Mouse (Mus musculus) kidney, postnatal 36 days (tissue): ENCODE measurements around the gene Tpm4.
"Not testable (repeated sequence)": the region's sequence is repeated elsewhere in the genome, so short reads cannot be mapped to it uniquely, and the experiment has no call there.

Experiments
- DNase-seq, 2 experiments: peaks; one replicate each; pipeline ENCODE4 v3.0.0; 2021 to 2022; ENCODE audit warnings: mixed read lengths in 2 of 2

The Tpm4 gene

DNA sequence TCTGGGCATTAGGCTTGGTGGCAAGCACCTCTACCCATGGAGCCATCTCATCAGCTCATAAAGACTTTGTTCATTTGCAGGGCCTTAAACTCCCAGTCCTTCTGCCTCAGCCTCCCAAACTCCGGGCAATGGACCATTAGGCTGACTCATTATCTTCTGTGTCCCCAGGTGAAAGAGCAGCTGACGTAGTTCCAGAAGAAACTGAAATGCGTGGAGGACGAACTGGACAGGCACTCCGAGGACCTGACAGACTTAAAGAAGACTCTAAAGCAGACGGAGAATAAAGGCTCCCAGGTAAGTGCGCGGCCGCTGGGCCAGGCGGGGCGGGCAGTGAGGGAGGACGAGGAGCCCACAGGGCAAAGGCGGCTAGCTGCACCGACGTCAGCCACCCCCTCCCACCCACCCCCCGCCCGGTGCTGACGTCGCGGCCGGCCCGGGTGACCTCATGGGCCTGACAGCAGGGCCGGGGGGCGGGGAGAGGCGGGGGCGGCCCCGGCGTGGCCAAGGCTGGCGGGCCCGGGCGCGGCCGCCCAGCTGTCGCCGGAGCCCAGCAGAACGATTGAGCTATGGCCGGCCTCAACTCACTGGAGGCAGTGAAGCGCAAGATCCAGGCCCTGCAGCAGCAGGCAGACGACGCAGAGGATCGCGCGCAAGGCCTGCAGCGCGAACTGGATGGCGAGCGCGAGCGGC is at the start of gene Tpm4:
Tpm4 (plus strand) TSS at position 220 of the 690 bp plus-strand sequence.
- peak; percentile 71 to 85 for DNase-seq

DNA sequence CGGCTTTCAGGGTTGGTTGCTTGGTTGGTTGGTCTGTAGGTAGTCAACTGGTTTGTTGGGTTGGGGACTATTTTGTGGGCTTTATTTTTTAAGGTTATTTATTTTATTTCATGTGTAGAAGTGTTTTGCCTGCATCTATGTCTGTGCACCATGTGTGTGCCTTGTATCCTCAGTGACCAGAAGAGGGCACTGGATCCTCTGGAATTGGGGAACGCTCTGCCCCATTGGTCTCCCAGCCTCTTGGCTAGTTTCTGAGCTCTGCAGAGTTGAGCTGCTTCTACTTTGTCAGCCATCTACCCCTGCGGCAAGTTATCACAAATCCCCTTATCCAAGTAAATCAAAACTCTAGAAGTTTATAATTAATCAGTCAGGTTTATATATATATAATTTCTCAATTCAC is 47.2 kb upstream of the Tpm4 start:
- DNase-seq = not testable (repeated sequence)

DNA sequence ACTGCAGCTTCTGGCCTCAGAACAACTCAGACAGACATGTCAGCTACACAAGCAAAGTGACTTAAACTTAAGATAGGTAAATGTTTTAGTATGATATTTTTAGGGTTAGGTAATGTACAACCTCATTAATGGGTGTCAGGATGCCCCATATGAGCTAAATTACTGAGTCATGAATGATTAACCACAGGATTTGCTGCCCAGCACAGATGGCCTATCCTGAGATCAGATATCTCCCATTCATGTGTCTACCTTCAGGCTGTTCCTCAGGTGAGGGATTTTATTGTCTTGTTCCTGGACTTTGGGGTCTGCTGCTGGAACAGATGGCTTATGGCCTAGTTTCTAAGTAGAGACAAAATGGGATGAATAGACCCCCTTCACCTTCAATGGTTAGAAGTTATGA is 38.1 kb upstream of the Tpm4 start:
- DNase-seq = not testable (repeated sequence)

DNA sequence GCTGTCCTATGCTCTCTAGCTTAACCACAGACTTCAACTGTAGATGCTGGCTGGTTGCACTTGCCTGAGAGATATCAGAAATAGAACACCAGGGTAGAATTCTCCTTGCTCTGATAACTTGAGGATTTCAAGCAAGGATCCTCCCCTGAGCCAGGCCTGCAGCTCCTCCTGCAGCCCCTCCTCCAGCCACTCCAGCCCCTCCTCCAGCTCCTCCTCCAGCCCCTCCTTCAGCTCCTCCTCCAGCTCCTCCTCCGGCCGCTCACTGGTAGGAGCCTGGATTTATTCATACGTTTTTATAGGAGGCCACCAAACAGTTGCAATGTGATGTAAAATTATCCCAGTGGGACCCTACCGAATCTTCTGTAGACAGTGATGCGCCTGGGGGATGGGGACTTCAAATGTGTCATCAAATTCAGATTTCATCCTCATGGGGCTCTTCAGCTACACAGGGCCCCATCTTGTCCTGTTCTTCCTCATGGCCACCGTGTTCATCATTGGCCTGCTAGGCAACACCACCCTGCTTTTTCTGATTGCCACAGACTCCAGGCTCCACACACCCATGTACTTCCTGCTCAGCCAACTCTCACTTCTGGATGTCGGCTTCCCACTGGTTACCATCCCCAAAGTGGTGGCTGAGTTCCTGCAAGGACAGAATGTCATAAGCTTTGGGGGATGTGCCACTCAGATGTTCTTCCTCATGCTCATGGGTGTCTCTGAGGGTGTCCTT is 35.2 kb upstream of the Tpm4 start:
- peak; percentile 28 to 57 for DNase-seq

- peak in 1 of 2 experiments; percentile 24 for DNase-seq
Observed at GRCm38 (mm10) chr8:72105165-72105564, 29.6 kb upstream of the Tpm4 start.

DNA sequence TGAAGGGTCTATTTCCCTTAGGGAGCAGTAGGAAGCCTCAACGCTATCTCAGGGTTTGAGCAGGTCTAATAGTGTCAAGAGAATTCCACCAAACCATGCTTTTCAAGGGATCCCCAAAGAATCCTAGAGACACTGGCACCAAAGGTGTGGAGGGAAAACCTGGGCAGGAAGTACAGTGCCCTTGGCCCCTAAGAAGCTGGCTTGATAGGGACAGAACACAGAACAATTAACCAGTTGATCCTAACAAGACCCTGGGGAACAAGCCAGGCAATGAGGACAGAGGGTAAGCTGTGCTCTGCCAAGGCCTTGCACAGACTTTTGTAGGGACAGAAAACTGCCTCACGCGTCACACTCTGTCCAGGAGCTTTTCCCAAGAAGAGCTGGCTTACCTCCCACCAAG is 28.0 kb upstream of the Tpm4 start, which contains the start of gene Olfr374:
Olfr374 (plus strand) TSS at position 301 of the 400 bp plus-strand sequence.
- no peak for DNase-seq

DNA sequence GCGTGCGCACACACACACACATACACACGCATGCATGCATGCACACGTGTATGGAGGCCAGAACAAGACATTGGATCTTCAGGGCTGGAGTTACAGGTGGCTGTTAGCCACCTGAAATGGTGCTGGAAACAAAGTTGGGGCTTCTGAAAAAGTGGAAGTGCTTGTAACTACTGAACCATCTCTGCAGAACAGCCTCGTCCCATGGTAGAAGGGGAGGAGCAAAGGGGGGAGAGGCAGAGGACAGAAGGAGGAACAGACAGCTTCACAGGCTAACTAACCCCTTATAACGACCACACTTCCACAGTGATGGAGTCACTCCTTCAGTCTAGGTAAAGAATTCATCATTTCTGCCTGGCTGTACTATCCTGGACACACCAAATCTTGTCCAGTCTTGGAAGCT is 23.9 kb upstream of the Tpm4 start:
- no peak for DNase-seq

DNA sequence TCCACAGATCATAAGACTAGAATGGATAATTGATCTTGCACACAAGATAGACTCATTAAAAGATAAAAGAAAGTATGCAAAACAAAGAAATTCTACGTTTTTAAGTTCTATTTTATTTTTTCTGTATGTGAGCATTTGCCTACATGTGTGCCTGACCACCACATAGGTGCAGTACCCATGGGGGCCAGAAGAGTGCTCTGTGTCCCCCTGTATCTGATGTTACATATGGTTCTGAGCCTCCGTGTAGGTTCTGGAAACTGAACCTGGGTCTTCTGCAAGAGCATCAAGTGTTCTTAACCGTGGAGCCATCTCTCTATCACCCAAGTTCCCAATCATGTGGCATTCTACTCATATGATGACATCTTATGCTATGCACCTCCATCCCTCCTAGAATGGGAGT is 22.3 kb upstream of the Tpm4 start:
- DNase-seq = peak in 1 of 2 experiments; percentile 14

DNA sequence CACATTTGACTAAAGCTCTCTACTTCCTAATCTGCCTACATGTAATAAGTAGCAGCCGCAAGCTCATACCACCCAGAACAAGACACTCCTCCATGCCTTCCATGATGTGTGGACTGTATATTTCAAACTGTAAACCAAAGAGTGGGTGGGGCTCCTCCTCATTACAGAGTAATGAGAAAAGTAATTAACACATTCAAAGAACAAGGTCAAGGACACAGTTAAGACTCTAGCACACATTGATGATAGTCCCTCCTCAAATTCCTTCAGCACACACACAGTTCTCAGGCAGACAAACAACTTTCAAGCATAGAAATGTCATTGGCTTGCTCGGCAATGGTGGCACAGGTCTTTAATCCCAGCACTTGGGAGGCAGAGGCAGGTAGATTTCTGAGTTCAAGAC is 19.6 kb upstream of the Tpm4 start:
- no peak for DNase-seq

DNA sequence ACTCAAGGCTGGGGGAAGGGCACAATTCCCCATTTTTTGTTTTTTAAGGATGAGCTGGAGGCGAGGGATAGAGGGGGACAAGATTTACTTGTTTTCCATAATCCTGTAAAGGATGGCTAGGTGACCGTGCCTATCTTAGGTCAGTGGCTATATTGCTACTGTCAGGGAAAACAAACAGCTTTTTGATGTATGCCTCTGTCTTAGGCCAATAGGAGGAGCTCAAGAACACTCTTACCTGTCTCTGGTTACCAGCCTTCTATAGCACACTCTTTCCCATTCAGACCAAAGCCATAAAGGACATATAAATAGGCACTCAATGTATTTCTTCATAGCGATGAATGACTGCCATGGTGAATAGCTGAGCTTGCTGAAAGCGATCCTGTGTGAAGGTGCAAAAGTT is 16.2 kb upstream of the Tpm4 start:
- no peak for DNase-seq

- not testable (repeated sequence) for DNase-seq
Observed at GRCm38 (mm10) chr8:72121486-72121885, 13.3 kb upstream of the Tpm4 start.

GRCm38 (mm10) chr8:72121997-72122396 is 12.8 kb upstream of the Tpm4 start:
- DNase-seq = no peak

GRCm38 (mm10) chr8:72127834-72128233 is 6.9 kb upstream of the Tpm4 start:
- no peak for DNase-seq

DNA sequence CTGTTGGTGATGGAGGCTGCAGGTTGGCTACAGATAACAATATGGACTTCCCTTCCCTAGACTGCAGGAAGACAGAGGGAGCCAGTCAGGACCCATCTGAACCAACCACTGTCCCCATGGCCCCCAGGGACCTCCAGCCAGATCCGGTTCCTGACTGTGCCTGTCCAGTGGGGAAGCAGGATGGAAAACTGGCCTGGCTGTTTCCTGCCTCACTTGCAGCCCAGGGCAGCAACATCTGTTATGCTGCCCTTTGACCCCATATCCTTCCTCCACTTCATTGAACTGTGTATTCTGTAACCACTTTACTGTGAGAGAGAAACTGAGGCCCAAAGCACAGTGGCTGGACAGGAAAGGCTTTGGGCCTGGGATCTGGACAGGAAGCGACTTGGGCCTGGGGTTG is 3.5 kb upstream of the Tpm4 start:
- peak; percentile 69 to 72 for DNase-seq

DNA sequence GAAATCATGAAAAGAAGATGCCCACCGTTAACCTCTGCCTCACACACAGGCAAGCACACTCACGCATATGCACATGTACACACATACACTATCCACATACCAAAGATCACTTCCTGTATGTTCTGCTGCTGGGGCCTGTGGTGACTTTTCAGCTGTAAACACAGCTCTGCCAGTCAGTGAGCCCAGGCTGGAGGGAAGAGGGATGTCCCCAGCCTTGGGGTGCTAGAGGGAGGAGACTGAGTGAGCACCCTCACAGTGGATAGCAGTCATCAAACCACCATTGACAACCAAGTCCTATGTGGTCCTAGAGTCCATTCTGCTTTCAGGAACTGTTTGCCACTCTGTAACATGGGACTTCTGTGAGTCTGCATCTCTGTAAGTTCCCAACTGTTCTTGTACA is 2.9 kb upstream of the Tpm4 start:
- no peak for DNase-seq

GRCm38 (mm10) chr8:72132417-72132816 is 2.4 kb upstream of the Tpm4 start:
- no peak for DNase-seq

- peak; percentile 24 to 52 for DNase-seq
Observed at GRCm38 (mm10) chr8:72132891-72133290, 1.9 kb upstream of the Tpm4 start.

GRCm38 (mm10) chr8:72133507-72133906 is 1.3 kb upstream of the Tpm4 start:
- no peak for DNase-seq

- peak; percentile 36 to 64 for DNase-seq
Observed at GRCm38 (mm10) chr8:72135446-72136301, 899 bp downstream of the Tpm4 start.

DNA sequence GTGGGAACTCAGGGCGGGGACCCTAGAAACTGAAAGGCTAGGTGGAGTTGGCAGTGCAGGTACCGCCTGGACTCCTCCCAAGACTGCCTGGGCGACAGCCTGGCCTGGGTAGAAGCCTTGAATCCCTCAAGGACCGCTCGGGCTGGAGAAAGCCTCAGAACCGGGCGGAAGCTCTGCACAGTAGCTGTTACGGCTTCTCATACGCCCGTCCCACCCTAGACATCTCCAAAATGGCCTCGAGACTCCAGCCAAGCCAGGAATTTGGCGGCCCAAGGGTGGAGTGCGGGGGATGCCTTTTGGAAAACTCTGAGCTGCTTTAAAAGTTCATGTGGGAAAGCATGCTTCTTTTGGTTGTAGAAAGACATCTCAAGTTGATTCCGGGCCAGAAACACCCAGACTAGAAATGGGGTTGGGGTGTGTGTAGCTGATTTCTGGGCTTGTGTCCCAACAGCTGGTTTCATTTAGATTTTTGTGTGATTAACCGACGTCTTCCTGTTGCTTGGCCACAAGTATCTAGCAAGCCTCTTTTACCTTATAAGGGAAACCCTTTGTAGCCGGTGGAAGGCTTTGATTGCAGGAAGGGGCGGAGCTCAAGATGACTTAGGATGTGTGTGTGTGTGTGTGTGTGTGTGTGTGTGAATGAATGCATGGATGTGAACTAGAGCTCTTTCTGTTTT is 1.7 kb downstream of the Tpm4 start:
- DNase-seq = peak; percentile 75 to 82

GRCm38 (mm10) chr8:72137431-72137830 is 2.7 kb downstream of the Tpm4 start:
- no peak for DNase-seq

DNA sequence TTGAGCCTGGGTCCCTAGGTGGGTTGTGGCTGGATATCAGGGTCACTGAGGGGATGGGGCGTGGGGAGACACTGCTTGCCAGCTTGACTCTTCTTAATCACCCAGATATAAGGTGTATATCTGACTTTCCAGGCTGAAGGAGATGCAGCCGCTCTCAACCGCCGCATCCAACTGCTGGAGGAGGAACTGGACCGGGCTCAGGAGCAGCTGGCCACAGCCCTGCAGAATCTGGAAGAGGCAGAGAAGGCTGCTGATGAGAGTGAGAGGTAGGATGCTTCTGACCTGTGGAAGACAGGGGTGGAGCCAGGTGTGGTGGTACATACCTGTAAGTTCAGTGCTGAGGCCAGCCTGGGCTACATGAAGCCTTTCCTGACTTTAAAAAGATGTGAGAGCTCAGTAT is 3.7 kb downstream of the Tpm4 start:
- DNase-seq = no peak
